Mouse (Mus musculus) gonadal fat pad, adult 2 months (tissue): ENCODE data around the gene G430095P16Rik. TPM values are rescaled to one million over a fixed set of nuclear protein-coding genes. Genes with fewer than 3 reads are reported as not detected.

Source experiments
- DNase-seq: peaks from one replicate; pipeline ENCODE4 v3.0.0-alpha.2; 2012; ENCODE audit warnings: low read depth
- polyA plus RNA-seq: library from polyadenylated mRNA; depleted of rRNA; stranded (reverse); fragments of >200 nt; gene quantifications from 2 replicates; pipeline ENCODE4 v1.2.3, GENCODE M21; 2012

G430095P16Rik gene
- polyA plus RNA-seq, 1 experiment: 1.1 TPM

- DNase-seq: no peak
These were observed 19.8 kb upstream of the G430095P16Rik start for GRCm38 (mm10) chr8:84702963-84703465.

GRCm38 (mm10) chr8:84703466-84704249 lies 19.1 kb upstream of the G430095P16Rik start:
- no peak for DNase-seq

DNA sequence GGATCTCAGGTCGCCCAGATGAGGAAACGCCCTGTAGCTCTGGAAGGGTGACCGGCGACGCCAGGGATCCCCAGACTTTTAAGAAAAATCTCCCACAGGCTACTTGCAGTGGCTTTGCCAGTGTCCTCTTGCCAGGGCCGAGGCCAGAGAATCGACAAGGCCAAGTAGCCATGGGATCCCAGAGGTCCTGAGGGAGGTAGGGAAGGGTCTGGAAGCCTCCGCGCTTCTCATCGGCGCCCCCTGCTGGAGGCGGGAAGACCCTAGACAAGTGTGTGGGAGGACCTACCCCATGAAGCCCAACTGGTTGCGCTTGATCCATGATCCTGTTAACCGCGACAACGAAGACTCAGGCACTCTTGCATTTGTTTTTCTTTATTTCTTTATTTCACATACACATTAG lies 18.5 kb upstream of the G430095P16Rik start:
- no peak for DNase-seq

GRCm38 (mm10) chr8:84704867-84705831 lies 17.7 kb upstream of the G430095P16Rik start:
- DNase-seq: no peak

DNA sequence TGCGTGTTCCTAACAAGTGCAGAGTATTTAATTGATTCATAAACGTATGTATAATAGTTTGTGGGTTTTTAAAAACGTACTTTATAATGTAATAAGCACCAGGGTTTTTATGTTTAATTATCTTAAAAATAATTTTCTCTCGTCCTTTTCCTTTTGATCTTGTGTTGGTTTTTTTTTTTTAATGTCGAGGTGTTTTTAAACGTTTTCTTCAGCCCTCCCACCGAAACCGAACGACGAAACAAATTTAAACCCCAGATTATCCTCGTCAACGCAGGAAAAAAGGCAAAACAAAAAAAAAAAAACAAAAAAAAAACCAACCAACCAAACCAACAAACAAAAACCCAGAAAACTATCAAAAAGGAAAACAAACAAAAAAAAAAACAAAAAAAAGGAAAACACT lies 16.8 kb upstream of the G430095P16Rik start:
- no peak for DNase-seq

DNA sequence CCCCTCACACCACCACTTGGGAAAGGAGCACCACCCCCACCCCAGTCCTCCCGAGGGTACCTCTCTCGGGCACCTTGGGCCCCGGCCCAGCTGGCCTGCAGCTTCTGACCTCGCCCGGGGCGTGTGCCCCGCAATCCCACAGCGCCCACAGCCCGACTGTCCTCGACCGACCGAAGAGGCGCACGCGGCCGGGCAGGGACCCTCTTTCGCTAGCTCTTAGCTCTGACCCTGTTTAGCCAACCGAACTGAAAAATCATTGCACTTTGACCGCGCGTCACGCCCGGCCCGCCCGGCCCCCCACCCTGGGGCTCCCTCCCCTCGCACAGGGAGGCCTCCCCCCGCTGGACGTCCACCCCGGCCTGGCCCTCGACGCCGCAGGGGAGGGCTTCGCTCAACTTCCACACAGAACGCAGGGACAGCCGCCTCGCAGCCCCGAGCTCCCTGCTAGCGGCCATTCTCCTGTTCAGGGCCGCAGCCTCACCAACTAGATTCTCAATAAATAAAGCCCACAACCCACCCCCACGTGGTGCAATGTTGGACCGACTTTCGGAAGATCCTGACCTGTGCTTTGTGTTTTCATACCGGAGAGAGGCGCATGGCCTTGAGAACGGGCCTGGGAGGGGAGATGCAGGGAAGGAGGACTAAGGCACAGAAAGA lies 16.1 kb upstream of the G430095P16Rik start:
- no peak for DNase-seq

DNA sequence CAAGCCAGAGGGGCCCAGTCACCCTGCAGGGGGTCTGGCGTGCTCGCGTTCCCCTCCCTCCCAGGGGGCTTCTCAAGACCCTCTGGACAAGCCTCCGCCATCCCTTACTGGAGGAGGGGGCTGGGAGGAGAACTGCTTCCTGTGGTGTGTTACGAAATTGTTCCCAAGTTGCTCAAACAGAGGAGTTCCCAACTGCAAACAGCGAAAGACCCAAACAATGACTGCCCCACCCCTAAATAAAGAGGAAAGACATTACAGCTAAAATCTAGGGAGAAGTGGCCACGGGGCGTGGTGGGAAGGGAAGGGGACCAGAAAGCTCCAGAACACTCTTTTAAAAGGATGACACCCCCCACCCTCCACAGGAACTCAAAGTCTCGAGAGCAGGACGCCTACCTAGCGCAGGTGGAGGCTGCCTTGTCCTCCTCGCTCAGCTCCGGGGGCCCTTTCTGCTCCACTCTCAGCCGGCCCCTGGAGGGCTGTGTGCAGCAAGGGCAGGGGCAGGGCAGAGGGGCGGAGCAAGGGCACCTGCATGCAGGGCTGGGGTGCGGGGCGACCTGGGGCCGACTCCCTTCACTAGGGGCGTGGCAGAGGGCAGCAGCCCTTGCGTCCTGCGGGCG lies 15.4 kb upstream of the G430095P16Rik start:
- DNase-seq: no peak

DNA sequence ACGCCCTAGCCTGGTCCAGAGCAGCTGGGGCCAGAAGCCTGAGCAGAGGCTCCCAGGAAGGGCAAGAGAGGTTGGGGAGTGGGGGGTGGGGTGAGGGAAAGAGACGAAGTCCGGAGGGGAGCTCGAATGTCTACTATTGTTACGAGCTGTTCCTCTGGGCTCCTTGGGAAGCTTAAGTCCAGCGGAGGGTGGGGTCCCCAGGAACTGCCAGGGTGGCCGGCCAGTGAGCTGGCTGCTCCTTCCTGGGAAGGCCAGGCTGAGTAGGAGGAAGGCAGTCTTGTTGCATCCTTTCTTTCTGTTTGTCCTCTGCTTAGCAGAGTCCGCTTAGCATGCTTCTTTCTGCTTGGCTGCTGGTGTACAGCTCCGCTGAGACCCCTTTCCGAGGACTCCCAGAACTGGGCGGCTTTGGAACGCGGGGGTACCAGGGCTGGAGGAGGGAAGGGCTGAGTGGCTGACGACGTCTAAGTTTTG lies 14.7 kb upstream of the G430095P16Rik start:
- DNase-seq: no peak

DNA sequence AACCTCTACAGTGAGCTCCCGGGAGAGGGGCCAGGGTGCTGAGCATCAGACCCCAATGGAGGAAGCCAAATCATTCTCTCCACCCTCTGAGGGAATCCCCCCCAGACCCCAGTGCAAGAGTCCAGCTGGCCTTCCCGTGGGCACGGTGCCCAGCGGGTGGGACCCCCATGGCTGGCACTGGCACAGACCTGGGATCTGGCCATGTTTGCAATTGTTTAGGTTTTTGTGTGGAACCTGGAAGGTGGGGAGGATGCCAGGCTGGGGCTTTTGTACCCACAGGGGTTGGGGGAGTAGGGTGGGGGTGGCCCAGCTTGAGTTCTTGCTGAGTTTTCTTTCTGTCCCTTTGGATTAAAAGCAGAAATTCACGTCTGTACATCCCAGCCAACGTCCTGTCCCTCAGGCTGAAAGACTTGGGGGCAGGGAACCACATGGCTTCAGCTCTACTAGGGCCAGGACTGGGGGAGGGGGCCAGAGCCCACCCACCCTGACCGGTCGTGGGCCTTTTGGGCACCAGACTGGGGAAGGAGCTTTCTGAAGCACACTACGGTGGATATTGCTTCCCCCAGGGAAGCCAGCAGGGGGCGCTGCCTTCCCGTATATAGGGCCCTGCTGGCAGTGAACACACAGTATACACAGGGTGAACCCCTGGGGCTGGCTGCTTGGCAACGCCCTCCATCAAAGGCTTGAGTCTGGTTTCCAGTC lies 13.9 kb upstream of the G430095P16Rik start:
- no peak for DNase-seq

- no peak for DNase-seq
These were observed 12.9 kb upstream of the G430095P16Rik start for GRCm38 (mm10) chr8:84709931-84710330.

DNA sequence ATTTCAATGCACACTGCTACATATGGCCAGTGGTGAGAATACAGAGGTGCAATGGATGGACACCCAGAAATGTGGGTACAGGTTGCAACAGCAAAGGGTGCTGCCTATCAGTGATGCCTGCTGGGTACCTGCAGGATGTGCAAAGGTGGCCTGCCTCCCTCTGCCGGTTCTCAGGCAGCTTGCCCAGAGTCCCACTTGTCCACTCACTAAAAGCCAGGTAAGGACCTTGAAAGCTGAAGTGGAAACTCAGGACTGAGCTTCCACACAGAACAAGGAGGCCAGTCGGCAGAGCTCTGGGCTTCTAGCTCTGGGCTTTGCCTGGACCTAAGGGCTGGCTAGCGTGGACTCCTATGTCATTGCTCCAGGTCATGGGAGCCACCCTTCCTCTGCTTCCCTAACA lies 11.5 kb upstream of the G430095P16Rik start:
- DNase-seq: no peak

- no peak for DNase-seq
These were observed 10.7 kb upstream of the G430095P16Rik start for GRCm38 (mm10) chr8:84711933-84712758.

DNA sequence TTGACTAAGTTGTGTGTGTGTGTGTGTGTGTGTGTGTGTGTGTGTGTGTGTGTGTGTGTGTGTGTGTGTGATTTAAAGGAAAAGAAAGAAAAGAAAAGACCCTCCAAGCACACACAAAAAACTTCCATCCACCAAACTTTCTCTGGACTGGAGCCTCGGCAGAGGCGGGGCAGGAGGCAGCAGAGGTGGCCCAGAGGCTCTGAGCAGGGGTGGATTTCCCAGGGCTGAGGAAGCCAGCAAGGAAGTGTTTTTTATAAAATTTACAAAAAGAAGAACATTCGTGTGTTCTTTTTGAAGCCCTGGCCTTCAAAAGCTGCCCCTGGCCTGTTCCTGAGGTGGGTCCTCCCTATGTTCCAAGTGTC lies 10.1 kb upstream of the G430095P16Rik start:
- DNase-seq: no peak

- no peak for DNase-seq
These were observed 9.4 kb upstream of the G430095P16Rik start for GRCm38 (mm10) chr8:84713381-84713780.

GRCm38 (mm10) chr8:84714161-84714560 lies 8.6 kb upstream of the G430095P16Rik start:
- DNase-seq: no peak

DNA sequence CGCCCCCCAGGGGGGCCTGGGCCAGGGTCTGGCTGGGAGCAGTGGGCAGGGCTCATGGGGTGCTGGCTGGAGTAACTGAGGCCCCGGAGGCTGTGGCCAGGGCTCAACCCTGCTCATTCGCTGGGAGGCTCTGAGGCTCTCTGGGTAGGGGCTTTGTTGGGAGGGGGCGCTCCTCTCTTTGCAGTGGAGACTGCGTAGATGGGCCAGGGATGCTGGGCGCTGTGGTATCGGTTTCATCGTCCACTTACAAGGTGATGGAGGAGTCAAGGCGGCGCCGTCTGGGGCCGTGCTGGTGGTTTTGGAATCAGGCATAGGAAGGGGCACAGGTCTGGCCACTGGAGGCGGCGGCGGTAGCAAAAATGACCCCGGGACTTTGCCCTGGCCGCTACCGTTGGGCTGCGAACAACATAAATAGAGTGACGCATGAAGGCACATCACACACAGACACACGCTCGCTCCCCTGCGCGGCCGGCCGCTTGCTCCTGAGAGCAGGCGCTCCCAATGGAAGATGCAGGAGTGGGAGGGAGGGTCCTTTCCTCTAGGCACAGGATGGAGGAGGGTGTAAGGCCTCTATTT lies 6.8 kb upstream of the G430095P16Rik start:
- no peak for DNase-seq

DNA sequence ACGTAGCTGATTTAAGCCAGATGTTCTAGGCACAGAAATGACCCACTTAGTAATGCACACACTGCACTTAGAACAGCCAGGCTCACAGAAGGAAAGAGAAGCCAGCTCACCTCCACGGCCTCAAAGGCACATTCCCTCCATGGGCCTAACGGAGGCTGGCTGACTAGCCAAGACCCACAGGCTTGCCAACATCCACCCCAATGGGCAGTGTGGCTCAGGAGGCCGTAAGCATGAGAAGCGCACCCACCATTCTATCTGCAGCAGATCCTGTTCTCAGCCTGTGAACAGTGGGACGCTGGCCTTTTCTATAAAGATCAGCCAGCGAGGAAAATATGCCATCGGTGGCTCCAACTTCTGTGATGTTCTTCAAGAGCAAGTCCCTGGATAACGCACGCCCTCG lies 6.0 kb upstream of the G430095P16Rik start:
- no peak for DNase-seq

- DNase-seq: no peak
These were observed 4.3 kb upstream of the G430095P16Rik start for GRCm38 (mm10) chr8:84718476-84718875.

DNA sequence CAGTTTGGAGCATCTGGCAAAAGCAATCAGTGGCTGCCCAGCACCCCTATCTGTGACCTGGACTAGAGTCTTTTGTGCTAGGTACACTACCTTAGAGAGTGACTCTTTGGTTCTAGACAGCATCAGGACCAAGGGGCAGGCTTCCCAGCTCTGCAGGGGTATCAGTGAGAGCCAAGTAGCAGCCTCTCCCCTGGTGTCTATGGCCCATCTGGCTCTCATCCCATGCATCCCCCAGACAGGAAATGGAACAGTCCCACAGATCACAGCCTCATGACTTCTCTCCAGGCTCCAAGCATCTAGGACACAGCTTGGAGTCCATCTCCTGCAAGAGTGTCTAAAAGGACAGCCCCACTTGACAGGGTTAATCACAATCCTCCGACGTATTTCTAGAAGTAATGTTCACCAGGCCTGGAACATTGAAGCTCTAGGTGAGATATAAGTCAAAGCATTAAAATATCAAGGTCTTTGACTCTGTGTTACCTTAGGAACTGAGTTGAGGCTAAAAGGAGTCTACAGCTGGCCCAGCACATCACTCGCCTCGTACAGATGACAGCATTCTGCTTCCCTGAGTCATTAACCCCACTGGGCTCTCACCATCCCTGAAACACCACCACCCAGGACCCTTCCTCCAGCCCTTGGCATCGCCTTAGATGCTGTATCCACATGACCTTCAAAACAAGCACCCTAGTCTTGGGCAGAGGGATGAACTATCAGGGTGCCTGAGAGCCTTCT lies 3.7 kb upstream of the G430095P16Rik start:
- DNase-seq: no peak
